ENCODE assay signal across 7 mouse cellular contexts in the genomic region with DNA sequence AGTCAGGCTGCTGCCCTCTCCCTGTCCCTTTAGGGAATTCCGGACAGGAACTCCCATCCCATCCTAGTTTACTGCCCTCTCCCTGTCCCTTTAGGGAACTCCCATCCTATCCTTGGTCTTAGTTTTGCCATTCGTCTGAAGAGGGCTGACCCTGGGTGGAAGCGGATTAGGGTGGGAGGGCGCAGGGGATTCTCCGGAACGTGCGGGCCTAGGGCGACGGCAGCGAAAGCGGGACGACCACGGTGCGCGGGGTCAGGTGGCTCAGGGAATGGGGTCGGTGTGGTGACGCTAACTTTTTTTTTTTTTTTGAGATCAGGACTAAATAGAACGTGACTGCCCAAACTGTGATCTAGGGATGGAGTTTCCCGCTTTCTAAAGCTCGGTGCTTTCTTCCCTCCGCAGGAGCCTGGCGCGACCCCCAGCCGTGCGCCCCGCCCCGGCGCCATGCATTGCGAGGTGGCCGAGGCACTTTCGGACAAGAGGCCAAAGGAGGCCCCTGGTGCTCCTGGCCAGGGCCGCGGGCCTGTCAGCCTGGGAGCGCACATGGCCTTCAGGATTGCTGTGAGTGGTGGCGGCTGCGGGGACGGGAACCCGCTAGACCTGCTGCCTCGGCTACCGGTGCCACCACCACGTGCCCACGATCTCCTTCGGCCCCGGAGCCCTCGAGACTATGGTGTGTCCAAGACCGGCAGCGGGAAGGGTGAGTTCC. TPM values are rescaled to one million over a fixed set of nuclear protein-coding genes. Genes with fewer than 3 reads are reported as not detected.
DNase-seq lines count a peak whose midpoint lies in the region; ATAC-seq and TF ChIP-seq lines count a peak whose summit lies in the region.

No protein-coding gene starts in this region.

- DNase-seq in lung, postnatal 0 days (ENCODE audit: low spot score) = peak; percentile 19
- no peak for DNase-seq in lung, postnatal 36 days
- DNase-seq in thymus, postnatal 25 days = no peak
- DNase-seq in left cerebral cortex, adult 18-20 months (ENCODE audit: low spot score in 2 of 2) = no peak
- no peak for DNase-seq in adrenal gland, adult (ENCODE audit: inconsistent age in 2 of 2, low spot score in 1 of 2)

- no peaks in the 10 kb centered on the region for H3K4me1 ChIP-seq in lung, postnatal 0 days (ENCODE audit: insufficient read depth, low read depth, low read length)
- peaks cover 22% of the 10 kb centered on the region for H3K4me1 ChIP-seq in liver, embryonic 12.5 days

- 5% methylated on average over 36 of the region's 47 CpGs for WGBS in lung, postnatal 0 days
- 3% methylated on average over 47 of the region's 47 CpGs for WGBS in liver, embryonic 12.5 days (ENCODE audit: insufficient replicate concordance)

- H3K4me2 ChIP-seq in lung, postnatal 0 days (replicated peaks; ENCODE audit: low read depth, low read length) = peak overlapping the region; percentile 94
- H3K4me2 ChIP-seq in liver, embryonic 12.5 days = peak overlapping the region; percentile 83

- H3K36me3 ChIP-seq in lung, postnatal 0 days (ENCODE audit: insufficient read depth, low read length) = no peaks in the 10 kb centered on the region
- H3K36me3 ChIP-seq in liver, embryonic 12.5 days = no peaks in the 10 kb centered on the region

- no peaks in the 10 kb centered on the region for H3K9me3 ChIP-seq in lung, postnatal 0 days (ENCODE audit: low read length)
- no peaks in the 10 kb centered on the region for H3K9me3 ChIP-seq in liver, embryonic 12.5 days (replicated peaks)

- no peak for TF ChIP-seq EP300 in lung, postnatal 0 days (IDR thresholded peaks at IDR 0.05)

- H3K27me3 ChIP-seq in lung, postnatal 0 days (replicated peaks; ENCODE audit: insufficient read depth, low read length) = peaks cover 30% of the 10 kb centered on the region
- peaks cover 82% of the 10 kb centered on the region for H3K27me3 ChIP-seq in liver, embryonic 12.5 days (replicated peaks)

- no peak overlapping the region for H3K9ac ChIP-seq in lung, postnatal 0 days (replicated peaks; ENCODE audit: low read depth)
- H3K9ac ChIP-seq in liver, embryonic 12.5 days = no peak overlapping the region

- ATAC-seq in lung, postnatal 0 days = no peak
- 0 out of 2 replicates have a peak, but pooled peaks have one; percentile 6 for ATAC-seq in granulocyte monocyte progenitor cell, adult 5-6 weeks (replicated peaks; ENCODE audit: poor library complexity, severe bottlenecking)
- no peak for ATAC-seq in liver, embryonic 12.5 days

- no peak; the same call in 1 of the 2 replicates for TF ChIP-seq CTCF in lung, postnatal 0 days (IDR thresholded peaks at IDR 0.05)

- H3K27ac ChIP-seq in lung, postnatal 0 days (ENCODE audit: low read length) = no peak overlapping the region
- no peak overlapping the region for H3K27ac ChIP-seq in liver, embryonic 12.5 days

- H3K4me3 ChIP-seq in lung, postnatal 0 days (ENCODE audit: low read depth, low read length) = peak overlapping the region; percentile 57
- H3K4me3 ChIP-seq in liver, embryonic 12.5 days = peak overlapping the region; percentile 62

RNA-seq across cellular contexts. Expression of a gene that starts 1.0 kb away (rescaled TPM):
- 0.52 and 0.76 TPM in 2 replicates for polyA plus RNA-seq in lung, postnatal 0 days (2015; fragmentation: Nextera tagmentation; extraction: Ambion mirVana)
- total RNA-seq in granulocyte monocyte progenitor cell, adult 5-6 weeks (2014; fragmentation: Nextera tagmentation) = not detected in 2 replicates
- not detected in 2 replicates for total RNA-seq in granulocyte monocyte progenitor cell, adult 5-6 weeks (2017)
- polyA plus RNA-seq in liver, embryonic 12.5 days (2016; fragmentation: Nextera tagmentation; extraction: Ambion mirVana) = 0.24 and 0.32 TPM in 2 replicates
- under 1 TPM; 0.93 to 0.94 TPM for total RNA-seq in left cerebral cortex, adult 18-20 months (2021)
